Mouse (Mus musculus): Measurements from ENCODE around the gene Thg1l. TPM values are rescaled to one million over a fixed set of nuclear protein-coding genes. Genes with fewer than 3 reads are reported as not detected.

Gene Thg1l
- polyA plus RNA-seq, 1 experiment from 2014 or later, result 14.8 TPM

DNA sequence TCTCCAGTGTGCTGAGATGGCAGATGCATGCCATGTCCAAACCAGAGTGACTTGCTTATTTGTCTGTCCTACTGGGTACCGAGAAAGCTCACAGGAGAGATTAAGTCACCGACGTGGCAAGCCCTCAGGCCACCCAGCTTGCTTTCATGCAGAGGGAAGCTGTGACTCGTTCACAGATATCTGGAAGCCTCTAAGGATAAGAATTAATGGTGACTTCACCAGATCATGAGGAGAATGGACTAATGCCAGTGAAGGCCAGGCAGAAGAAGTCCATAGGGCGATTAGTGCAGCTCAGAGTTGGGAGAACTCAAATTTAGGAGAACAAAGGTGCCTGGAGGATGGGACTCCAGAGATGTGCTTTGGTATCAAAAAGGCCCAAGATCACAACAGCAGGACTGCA lies 27.8 kb downstream of the Thg1l start:
- ATAC-seq (ENCODE audit: insufficient number of reproducible peaks, insufficient read depth, low FRiP score, low TSS enrichment, low read depth), result no peak
- peaks cover 6% of the 10 kb centered on the region; the same call in 1 of the 2 replicates for H3K4me1 ChIP-seq (replicated peaks)
- H3K27me3 ChIP-seq, result no peaks in the 10 kb centered on the region
- H3K4me3 ChIP-seq (replicated peaks), result no peak overlapping the region
- H3K9ac ChIP-seq (replicated peaks), result no peak overlapping the region
- no peak overlapping the region for H3K4me2 ChIP-seq
- WGBS, result 57% methylated on average over 5 of the region's 5 CpGs
- no peaks in the 10 kb centered on the region for H3K9me3 ChIP-seq
- no peak overlapping the region for H3K27ac ChIP-seq
- peaks cover 20% of the 10 kb centered on the region for H3K36me3 ChIP-seq

DNA sequence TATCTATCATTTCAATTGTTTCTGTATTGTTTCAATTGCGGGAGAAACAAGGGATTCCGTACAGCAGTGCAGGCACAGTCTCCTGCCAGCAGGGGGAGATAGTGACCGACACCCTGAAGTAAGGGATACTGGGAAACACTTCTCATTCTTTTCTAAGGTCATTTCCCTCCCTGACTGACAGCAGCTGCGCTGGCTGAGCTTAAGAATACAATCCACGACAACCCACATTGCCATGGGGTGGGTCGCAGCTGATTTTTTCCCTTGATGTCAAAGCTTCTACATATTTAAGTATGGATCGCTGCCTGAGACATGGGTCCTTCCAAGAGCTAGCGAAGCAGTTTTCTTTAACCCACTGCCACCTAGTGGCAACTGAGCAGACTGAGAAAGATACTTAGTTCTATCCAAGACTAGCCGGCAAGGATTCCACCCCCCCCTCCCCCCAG lies 28.6 kb downstream of the Thg1l start:
- Histone ChIP-seq H3K4me2 (peak overlapping the region; percentile 56), H3K27ac (0 out of 2 replicates have a peak overlapping the region, but pooled peaks have one; percentile 46)

DNA sequence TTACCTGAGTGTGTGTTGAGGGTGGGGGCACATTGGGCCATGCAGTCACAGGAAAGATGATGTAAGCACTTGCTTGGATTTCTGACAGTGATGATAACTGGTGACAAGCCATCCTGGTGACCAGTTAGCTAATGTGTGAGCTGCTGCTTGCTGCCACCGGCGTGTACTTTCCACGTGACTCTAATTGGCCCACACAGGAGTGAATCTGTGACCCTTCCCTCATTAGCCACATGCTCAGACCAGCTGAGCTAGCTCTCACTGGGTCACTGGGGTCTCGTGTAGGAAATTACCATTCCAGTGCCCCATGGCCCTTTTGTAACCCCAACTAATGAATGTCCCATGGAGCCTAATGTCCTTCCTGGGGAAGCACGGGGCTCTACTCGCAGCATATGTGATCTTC lies 29.9 kb downstream of the Thg1l start:
- H3K36me3 ChIP-seq, result peaks cover 14% of the 10 kb centered on the region
- H3K27ac ChIP-seq, result no peak overlapping the region
- no peaks in the 10 kb centered on the region for H3K9me3 ChIP-seq
- H3K4me1 ChIP-seq (replicated peaks), result peaks cover 14% of the 10 kb centered on the region
- no peak for ATAC-seq (ENCODE audit: insufficient number of reproducible peaks, insufficient read depth, low FRiP score, low TSS enrichment, low read depth)
- no peak overlapping the region for H3K4me3 ChIP-seq (replicated peaks)
- WGBS, result 16% methylated on average over 6 of the region's 6 CpGs
- no peak overlapping the region for H3K9ac ChIP-seq (replicated peaks)
- no peaks in the 10 kb centered on the region for H3K27me3 ChIP-seq
- H3K4me2 ChIP-seq, result no peak overlapping the region

More for the DNA sequence above, 28.6 kb downstream of the Thg1l start:
- peak; percentile 50; the same call in 1 of the 2 replicates for ATAC-seq (ENCODE audit: insufficient number of reproducible peaks, insufficient read depth, low FRiP score, low TSS enrichment, low read depth)
- H3K27me3 ChIP-seq, result no peaks in the 10 kb centered on the region
- peak overlapping the region; percentile 39 for H3K4me3 ChIP-seq (replicated peaks)
- peak overlapping the region; percentile 50; the same call in 1 of the 2 replicates for H3K9ac ChIP-seq (replicated peaks)
- H3K36me3 ChIP-seq, result peaks cover 19% of the 10 kb centered on the region
- no peaks in the 10 kb centered on the region for H3K9me3 ChIP-seq
- peaks cover 7% of the 10 kb centered on the region for H3K4me1 ChIP-seq (replicated peaks)
- WGBS, result under 1% methylated on average over 9 of the region's 9 CpGs

DNA sequence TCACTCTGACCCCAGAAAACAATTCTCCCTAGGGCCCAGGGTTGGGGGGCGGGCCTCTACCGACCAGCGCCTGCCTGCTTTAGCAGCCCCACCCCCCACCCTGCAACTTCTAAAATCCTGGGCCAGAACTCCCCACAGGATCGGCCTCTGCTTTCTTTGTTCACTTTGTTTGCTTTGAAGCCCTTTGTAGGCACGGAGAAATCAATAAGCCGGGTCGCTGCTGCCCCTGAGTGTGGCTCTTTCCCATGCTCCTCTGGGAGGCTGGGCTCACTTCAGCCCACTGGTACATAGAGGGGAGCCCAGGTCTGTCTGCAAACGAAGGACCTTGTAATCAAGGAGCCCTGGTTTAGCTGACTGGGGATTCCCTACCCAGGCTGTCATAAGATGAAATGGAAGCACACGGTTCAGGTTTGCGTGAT lies 33.8 kb downstream of the Thg1l start:
- ATAC-seq (ENCODE audit: insufficient number of reproducible peaks, insufficient read depth, low FRiP score, low TSS enrichment, low read depth), result no peak
- peak overlapping the region; percentile 38 for H3K4me2 ChIP-seq
- no peaks in the 10 kb centered on the region for H3K9me3 ChIP-seq
- H3K27ac ChIP-seq, result no peak overlapping the region
- H3K27me3 ChIP-seq, result no peaks in the 10 kb centered on the region
- no peaks in the 10 kb centered on the region for H3K36me3 ChIP-seq
- H3K9ac ChIP-seq (replicated peaks), result peak overlapping the region; percentile 34; the same call in 1 of the 2 replicates
- WGBS, result 16% methylated on average over 10 of the region's 10 CpGs
- no peak overlapping the region for H3K4me3 ChIP-seq (replicated peaks)
- H3K4me1 ChIP-seq (replicated peaks), result peaks cover 14% of the 10 kb centered on the region

DNA sequence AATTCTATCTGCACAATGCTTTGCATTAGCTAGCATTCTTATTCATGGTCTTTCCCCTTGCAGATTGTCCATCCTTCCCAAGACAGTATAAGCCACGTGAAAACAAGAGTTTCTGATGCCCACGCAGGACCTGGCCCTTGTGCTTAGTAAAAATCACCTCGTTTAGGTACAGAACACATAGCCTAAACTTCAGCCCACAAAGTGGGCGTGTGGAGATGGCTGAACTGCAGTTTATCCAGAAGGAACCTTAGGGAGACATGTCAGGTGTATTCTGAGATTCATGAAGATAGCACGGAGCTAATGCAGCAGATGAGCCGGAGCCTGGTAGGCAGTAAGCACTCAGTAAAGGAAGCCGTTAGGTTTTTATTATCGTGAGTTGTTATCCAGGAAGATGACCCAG lies 34.3 kb downstream of the Thg1l start:
- no peak for ATAC-seq (ENCODE audit: insufficient number of reproducible peaks, insufficient read depth, low FRiP score, low TSS enrichment, low read depth)
- 58% methylated on average over 8 of the region's 8 CpGs for WGBS
- Histone ChIP-seq H3K27me3 (no peaks in the 10 kb centered on the region), H3K9ac (replicated peaks) (no peak overlapping the region), H3K36me3 (no peaks in the 10 kb centered on the region), H3K4me2 (peak overlapping the region; percentile 38; the same call in 1 of the 2 replicates), H3K4me3 (replicated peaks) (no peak overlapping the region), H3K4me1 (replicated peaks) (peaks cover 14% of the 10 kb centered on the region), H3K9me3 (no peaks in the 10 kb centered on the region), H3K27ac (no peak overlapping the region)

DNA sequence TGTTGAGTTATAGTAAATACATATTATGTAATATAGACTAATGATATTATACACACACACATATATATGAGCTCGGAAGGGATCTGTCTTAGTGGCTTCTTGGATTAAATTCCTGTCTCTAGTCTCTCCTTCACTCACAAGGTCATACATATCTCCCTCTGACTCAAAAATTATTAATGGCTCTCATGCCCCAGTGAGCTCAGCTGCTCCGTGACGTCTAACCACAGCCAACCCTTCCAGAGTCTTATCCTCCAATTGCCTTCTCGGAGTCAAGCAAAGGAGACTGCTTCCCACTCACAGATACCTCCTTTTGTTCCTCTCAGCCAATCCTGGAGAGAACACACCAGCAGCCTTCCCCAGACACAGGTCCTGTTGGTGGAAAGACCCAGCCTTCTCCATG lies 36.5 kb downstream of the Thg1l start:
- 84% methylated on average over 4 of the region's 4 CpGs for WGBS

DNA sequence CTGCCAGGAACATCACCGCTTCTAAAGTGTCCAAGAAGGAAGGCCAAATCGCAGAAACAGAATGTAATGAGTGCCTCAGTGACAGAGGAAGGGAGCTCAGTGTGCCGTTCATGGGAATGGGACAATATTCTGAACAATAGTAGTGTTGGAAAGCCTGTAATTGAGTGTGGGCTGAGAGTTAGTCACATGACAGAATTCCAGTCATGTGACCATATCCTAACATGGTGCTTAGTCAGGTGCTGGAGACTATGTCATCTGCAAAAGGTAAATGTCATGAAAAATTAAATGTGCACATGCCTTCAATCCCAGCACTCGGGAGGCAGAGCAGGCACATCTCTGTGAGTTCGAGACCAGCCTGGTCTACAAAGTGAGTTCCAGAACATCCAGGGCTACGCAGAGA lies 37.3 kb downstream of the Thg1l start:
- no peak overlapping the region for H3K9ac ChIP-seq (replicated peaks)
- WGBS, result 97% methylated on average over 6 of the region's 6 CpGs
- H3K4me3 ChIP-seq (replicated peaks), result no peak overlapping the region
- no peak overlapping the region for H3K27ac ChIP-seq
- no peak for ATAC-seq (ENCODE audit: insufficient number of reproducible peaks, insufficient read depth, low FRiP score, low TSS enrichment, low read depth)
- H3K9me3 ChIP-seq, result no peaks in the 10 kb centered on the region
- no peaks in the 10 kb centered on the region for H3K27me3 ChIP-seq
- H3K4me1 ChIP-seq (replicated peaks), result peaks cover 8% of the 10 kb centered on the region
- H3K4me2 ChIP-seq, result no peak overlapping the region
- H3K36me3 ChIP-seq, result no peaks in the 10 kb centered on the region

More for the DNA sequence above, 36.5 kb downstream of the Thg1l start:
- H3K9ac ChIP-seq (replicated peaks), result no peak overlapping the region
- H3K9me3 ChIP-seq, result no peaks in the 10 kb centered on the region
- no peaks in the 10 kb centered on the region for H3K27me3 ChIP-seq
- no peak overlapping the region for H3K4me3 ChIP-seq (replicated peaks)
- no peak overlapping the region for H3K4me2 ChIP-seq
- no peaks in the 10 kb centered on the region for H3K36me3 ChIP-seq
- H3K27ac ChIP-seq, result no peak overlapping the region
- H3K4me1 ChIP-seq (replicated peaks), result peaks cover 8% of the 10 kb centered on the region
- no peak for ATAC-seq (ENCODE audit: insufficient number of reproducible peaks, insufficient read depth, low FRiP score, low TSS enrichment, low read depth)

DNA sequence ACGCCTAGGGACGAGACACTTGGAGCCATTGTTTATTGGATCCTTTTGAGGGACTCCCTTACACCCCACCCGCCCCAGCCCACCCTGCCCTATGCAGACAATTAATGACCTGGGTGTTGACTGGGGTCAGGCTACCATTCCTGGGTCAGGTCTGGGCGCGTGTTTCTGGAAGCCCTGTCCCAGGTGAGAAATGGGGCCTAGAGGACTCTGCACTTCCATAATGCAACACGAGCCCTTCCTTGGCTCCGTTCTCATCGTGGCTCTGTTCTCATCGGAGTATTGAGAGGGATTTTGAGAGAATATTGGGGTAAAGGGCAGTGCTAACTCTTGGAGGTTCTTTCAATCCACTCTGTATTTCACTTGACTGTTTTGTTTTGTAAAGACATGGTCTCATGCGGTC lies 39.1 kb downstream of the Thg1l start:
- no peak overlapping the region for H3K4me2 ChIP-seq
- ATAC-seq (ENCODE audit: insufficient number of reproducible peaks, insufficient read depth, low FRiP score, low TSS enrichment, low read depth), result no peak
- H3K4me3 ChIP-seq (replicated peaks), result no peak overlapping the region
- peaks cover 14% of the 10 kb centered on the region for H3K36me3 ChIP-seq
- no peak overlapping the region for H3K27ac ChIP-seq
- H3K9ac ChIP-seq (replicated peaks), result no peak overlapping the region
- WGBS, result 82% methylated on average over 10 of the region's 10 CpGs
- H3K4me1 ChIP-seq (replicated peaks), result peaks cover 2% of the 10 kb centered on the region
- H3K27me3 ChIP-seq, result no peaks in the 10 kb centered on the region
- no peaks in the 10 kb centered on the region for H3K9me3 ChIP-seq

DNA sequence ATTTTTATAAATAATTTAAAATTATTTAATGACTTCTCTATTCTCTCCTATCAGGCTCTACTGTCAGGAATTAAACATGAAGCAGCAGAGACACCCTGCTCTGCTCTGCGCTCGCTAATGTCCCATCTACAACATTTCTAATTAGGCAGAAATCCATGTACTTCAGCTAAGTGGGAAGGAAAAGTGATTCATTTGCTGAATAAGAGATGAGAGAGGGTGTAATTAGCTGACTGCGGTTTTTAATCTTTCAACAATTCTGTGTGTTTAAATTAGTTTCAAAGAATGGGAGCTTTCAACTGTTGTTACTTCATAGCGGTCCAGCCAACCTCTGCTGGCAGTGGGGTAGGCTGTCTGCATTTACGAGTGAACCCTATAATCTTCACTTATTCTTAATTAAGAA lies 44.6 kb downstream of the Thg1l start:
- Histone ChIP-seq H3K27ac (no peak overlapping the region), H3K4me2 (no peak overlapping the region), H3K27me3 (no peaks in the 10 kb centered on the region), H3K9ac (replicated peaks) (no peak overlapping the region), H3K9me3 (no peaks in the 10 kb centered on the region), H3K36me3 (peaks cover 63% of the 10 kb centered on the region), H3K4me3 (replicated peaks) (no peak overlapping the region), H3K4me1 (replicated peaks) (no peaks in the 10 kb centered on the region)
- no peak for ATAC-seq (ENCODE audit: insufficient number of reproducible peaks, insufficient read depth, low FRiP score, low TSS enrichment, low read depth)
- WGBS, result 93% methylated on average over 5 of the region's 5 CpGs

DNA sequence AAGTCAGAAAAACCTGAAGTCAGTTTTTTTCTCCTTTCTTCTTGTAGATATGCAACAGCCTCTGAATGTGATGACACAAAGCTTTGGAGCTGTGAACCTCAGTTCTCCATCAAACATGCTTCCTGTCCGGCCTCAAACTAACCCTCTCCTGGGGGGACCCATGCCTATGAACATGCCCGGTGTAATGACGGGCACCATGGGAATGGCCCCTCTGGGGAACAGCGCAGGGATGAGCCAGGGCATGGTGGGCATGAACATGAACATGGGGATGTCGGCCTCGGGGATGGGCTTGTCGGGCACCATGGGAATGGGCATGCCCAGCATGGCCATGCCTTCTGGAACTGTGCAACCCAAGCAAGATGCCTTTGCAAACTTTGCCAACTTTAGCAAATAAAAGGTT lies 46.4 kb downstream of the Thg1l start:
- no peaks in the 10 kb centered on the region for H3K27me3 ChIP-seq
- no peak overlapping the region for H3K27ac ChIP-seq
- H3K4me1 ChIP-seq (replicated peaks), result no peaks in the 10 kb centered on the region
- no peak overlapping the region for H3K9ac ChIP-seq (replicated peaks)
- no peaks in the 10 kb centered on the region for H3K9me3 ChIP-seq
- no peak overlapping the region for H3K4me3 ChIP-seq (replicated peaks)
- 95% methylated on average over 7 of the region's 7 CpGs for WGBS
- ATAC-seq (ENCODE audit: insufficient number of reproducible peaks, insufficient read depth, low FRiP score, low TSS enrichment, low read depth), result no peak
- H3K4me2 ChIP-seq, result no peak overlapping the region
- H3K36me3 ChIP-seq, result peaks cover 70% of the 10 kb centered on the region

DNA sequence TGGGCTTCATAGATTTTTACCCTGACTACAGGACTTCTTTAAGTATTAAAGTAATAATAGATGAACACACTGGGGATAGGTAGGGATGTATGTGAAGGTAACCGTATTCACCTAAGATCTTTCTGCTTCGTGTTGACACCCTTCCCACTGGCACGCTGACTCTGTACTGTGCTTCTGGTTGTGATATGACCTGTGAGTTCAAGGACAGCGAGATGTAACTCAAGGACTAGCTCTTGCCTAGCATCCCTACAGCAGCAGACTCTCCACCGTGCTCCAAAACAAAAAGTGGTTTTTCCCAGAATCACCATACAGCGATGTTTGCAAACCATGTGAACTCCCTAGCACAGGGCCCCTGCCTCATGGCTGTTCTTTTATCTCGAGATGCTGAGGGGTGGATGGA lies 47.2 kb downstream of the Thg1l start:
- ATAC-seq (ENCODE audit: insufficient number of reproducible peaks, insufficient read depth, low FRiP score, low TSS enrichment, low read depth), result no peak
- peaks cover 78% of the 10 kb centered on the region for H3K36me3 ChIP-seq

DNA sequence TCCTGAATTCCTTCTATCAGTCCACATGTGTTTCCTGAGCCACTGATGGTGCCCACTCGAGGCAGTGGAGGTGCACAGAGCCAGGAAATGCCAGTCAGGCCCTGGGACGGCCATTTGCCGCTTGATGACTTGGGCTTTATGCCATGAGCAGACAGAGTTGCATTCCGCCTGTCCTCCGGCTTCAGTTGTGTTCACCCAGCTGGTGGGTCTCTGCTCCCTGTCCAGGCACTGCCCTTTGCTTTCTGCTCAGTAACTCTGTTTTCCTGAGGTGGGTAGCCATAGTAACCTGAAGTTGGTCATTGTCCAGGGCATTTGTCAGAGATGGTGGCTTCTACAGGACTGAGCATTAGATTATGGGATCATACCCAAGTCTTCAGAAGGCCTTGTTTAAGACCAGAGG lies 48.0 kb downstream of the Thg1l start:
- 88% methylated on average over 5 of the region's 5 CpGs for WGBS
- no peaks in the 10 kb centered on the region for H3K9me3 ChIP-seq
- H3K36me3 ChIP-seq, result peaks cover 81% of the 10 kb centered on the region
- ATAC-seq (ENCODE audit: insufficient number of reproducible peaks, insufficient read depth, low FRiP score, low TSS enrichment, low read depth), result no peak
- no peak overlapping the region for H3K4me3 ChIP-seq (replicated peaks)
- H3K27me3 ChIP-seq, result no peaks in the 10 kb centered on the region
- no peak overlapping the region for H3K27ac ChIP-seq
- H3K4me1 ChIP-seq (replicated peaks), result no peaks in the 10 kb centered on the region
- H3K9ac ChIP-seq (replicated peaks), result no peak overlapping the region
- no peak overlapping the region for H3K4me2 ChIP-seq

More for the DNA sequence above, 47.2 kb downstream of the Thg1l start:
- Histone ChIP-seq H3K4me1 (replicated peaks) (no peaks in the 10 kb centered on the region), H3K27ac (no peak overlapping the region), H3K4me3 (replicated peaks) (no peak overlapping the region), H3K9ac (replicated peaks) (no peak overlapping the region), H3K9me3 (no peaks in the 10 kb centered on the region), H3K4me2 (no peak overlapping the region), H3K27me3 (no peaks in the 10 kb centered on the region)
- 96% methylated on average over 7 of the region's 7 CpGs for WGBS

Data from limb, embryonic 12.5 days (tissue).